Mouse (Mus musculus): ENCODE measurements around the gene Akap4. TPM values are rescaled to one million over a fixed set of nuclear protein-coding genes. Genes with fewer than 3 reads are reported as not detected.

Akap4 gene
- not detected in 2 replicates for polyA plus RNA-seq (2015; fragmentation: Nextera tagmentation; extraction: Ambion mirVana)

- ATAC-seq (replicated peaks), result no peak
- H3K36me3 ChIP-seq, result no peaks in the 10 kb centered on the region
- 95% methylated on average over 1 of the region's 1 CpGs for WGBS
Measured at GRCm38 (mm10) chrX:7067219-7067618, at the start of gene Akap4. Gene Akap4 (plus strand): TSS chrX:7067519.

GRCm38 (mm10) chrX:7041519-7041918, 25.8 kb upstream of the Akap4 start, which contains the start of gene Ccnb3:
Gene Ccnb3 (minus strand): TSS chrX:7041619.
- H3K36me3 ChIP-seq, result no peaks in the 10 kb centered on the region
- WGBS, result 95% methylated on average over 19 of the region's 19 CpGs
- no peak for ATAC-seq (replicated peaks)
- H3K9me3 ChIP-seq, result no peaks in the 10 kb centered on the region
- H3K27me3 ChIP-seq, result no peaks in the 10 kb centered on the region
- no peak within 1 kb of the TSS for H3K4me3 ChIP-seq
- no peak within 1 kb of the TSS for H3K9ac ChIP-seq (replicated peaks)
- H3K27ac ChIP-seq (replicated peaks), result no peak within 1 kb of the TSS
- no peak within 1 kb of the TSS for H3K4me2 ChIP-seq (replicated peaks)
- no peaks in the 10 kb centered on the region for H3K4me1 ChIP-seq

More at GRCm38 (mm10) chrX:7067219-7067618, at the start of gene Akap4:
- no peaks in the 10 kb centered on the region for H3K27me3 ChIP-seq
- H3K9me3 ChIP-seq, result no peaks in the 10 kb centered on the region
- no peak within 1 kb of the TSS for H3K4me3 ChIP-seq
- no peak within 1 kb of the TSS for H3K4me2 ChIP-seq (replicated peaks)
- no peak within 1 kb of the TSS for H3K27ac ChIP-seq (replicated peaks)
- H3K9ac ChIP-seq (replicated peaks), result no peak within 1 kb of the TSS
- no peaks in the 10 kb centered on the region for H3K4me1 ChIP-seq

- H3K4me1 ChIP-seq, result no peaks in the 10 kb centered on the region
- no peak overlapping the region for H3K9ac ChIP-seq (replicated peaks)
- no peak overlapping the region for H3K4me3 ChIP-seq
- no peaks in the 10 kb centered on the region for H3K27me3 ChIP-seq
- no peak overlapping the region for H3K27ac ChIP-seq (replicated peaks)
- ATAC-seq (replicated peaks), result no peak
- H3K9me3 ChIP-seq, result no peaks in the 10 kb centered on the region
- no peaks in the 10 kb centered on the region for H3K36me3 ChIP-seq
- H3K4me2 ChIP-seq (replicated peaks), result no peak overlapping the region
Measured at GRCm38 (mm10) chrX:7057056-7057455, 10.3 kb upstream of the Akap4 start.

- Histone ChIP-seq H3K9me3 (no peaks in the 10 kb centered on the region), H3K9ac (replicated peaks) (no peak overlapping the region), H3K4me1 (no peaks in the 10 kb centered on the region), H3K27me3 (no peaks in the 10 kb centered on the region), H3K27ac (replicated peaks) (no peak overlapping the region), H3K36me3 (no peaks in the 10 kb centered on the region), H3K4me3 (no peak overlapping the region), H3K4me2 (replicated peaks) (no peak overlapping the region)
- ATAC-seq (replicated peaks), result no peak
- WGBS, result 77% methylated on average over 2 of the region's 2 CpGs
Measured at GRCm38 (mm10) chrX:7057634-7058033, 9.7 kb upstream of the Akap4 start.

GRCm38 (mm10) chrX:7064109-7064508, 3.2 kb upstream of the Akap4 start:
- no peak for ATAC-seq (replicated peaks)
- H3K27me3 ChIP-seq, result no peaks in the 10 kb centered on the region
- no peaks in the 10 kb centered on the region for H3K9me3 ChIP-seq
- H3K4me1 ChIP-seq, result no peaks in the 10 kb centered on the region
- H3K4me3 ChIP-seq, result no peak overlapping the region
- H3K9ac ChIP-seq (replicated peaks), result no peak overlapping the region
- no peaks in the 10 kb centered on the region for H3K36me3 ChIP-seq
- no peak overlapping the region for H3K4me2 ChIP-seq (replicated peaks)
- no peak overlapping the region for H3K27ac ChIP-seq (replicated peaks)

GRCm38 (mm10) chrX:7068002-7068401, 683 bp downstream of the Akap4 start:
- no peaks in the 10 kb centered on the region for H3K36me3 ChIP-seq
- H3K27me3 ChIP-seq, result no peaks in the 10 kb centered on the region
- no peak for ATAC-seq (replicated peaks)
- no peak overlapping the region for H3K27ac ChIP-seq (replicated peaks)
- H3K9me3 ChIP-seq, result no peaks in the 10 kb centered on the region
- 73% methylated on average over 2 of the region's 2 CpGs for WGBS
- no peaks in the 10 kb centered on the region for H3K4me1 ChIP-seq
- H3K4me3 ChIP-seq, result no peak overlapping the region
- H3K4me2 ChIP-seq (replicated peaks), result no peak overlapping the region
- no peak overlapping the region for H3K9ac ChIP-seq (replicated peaks)

- H3K36me3 ChIP-seq, result no peaks in the 10 kb centered on the region
- H3K4me2 ChIP-seq (replicated peaks), result no peak overlapping the region
- H3K4me3 ChIP-seq, result no peak overlapping the region
- H3K4me1 ChIP-seq, result no peaks in the 10 kb centered on the region
- no peak for ATAC-seq (replicated peaks)
- no peak overlapping the region for H3K27ac ChIP-seq (replicated peaks)
- H3K27me3 ChIP-seq, result no peaks in the 10 kb centered on the region
- WGBS, result 80% methylated on average over 6 of the region's 6 CpGs
- H3K9ac ChIP-seq (replicated peaks), result no peak overlapping the region
- no peaks in the 10 kb centered on the region for H3K9me3 ChIP-seq
Measured at GRCm38 (mm10) chrX:7079820-7080429, 12.6 kb downstream of the Akap4 start.

GRCm38 (mm10) chrX:7085878-7086277, 18.6 kb downstream of the Akap4 start:
- Histone ChIP-seq H3K9ac (replicated peaks) (no peak overlapping the region), H3K4me1 (no peaks in the 10 kb centered on the region), H3K4me2 (replicated peaks) (no peak overlapping the region), H3K27ac (replicated peaks) (no peak overlapping the region), H3K9me3 (no peaks in the 10 kb centered on the region), H3K4me3 (no peak overlapping the region), H3K36me3 (no peaks in the 10 kb centered on the region), H3K27me3 (no peaks in the 10 kb centered on the region)
- ATAC-seq (replicated peaks), result no peak
- 78% methylated on average over 1 of the region's 1 CpGs for WGBS

GRCm38 (mm10) chrX:7090323-7090722, 23.0 kb downstream of the Akap4 start:
- Histone ChIP-seq H3K36me3 (no peaks in the 10 kb centered on the region), H3K9me3 (no peaks in the 10 kb centered on the region), H3K27ac (replicated peaks) (no peak overlapping the region), H3K9ac (replicated peaks) (no peak overlapping the region), H3K4me2 (replicated peaks) (no peak overlapping the region), H3K4me1 (no peaks in the 10 kb centered on the region), H3K27me3 (no peaks in the 10 kb centered on the region), H3K4me3 (no peak overlapping the region)
- ATAC-seq (replicated peaks), result no peak

- H3K4me1 ChIP-seq, result no peaks in the 10 kb centered on the region
- H3K27me3 ChIP-seq, result no peaks in the 10 kb centered on the region
- no peak for ATAC-seq (replicated peaks)
- no peak overlapping the region for H3K27ac ChIP-seq (replicated peaks)
- H3K4me2 ChIP-seq (replicated peaks), result no peak overlapping the region
- no peaks in the 10 kb centered on the region for H3K9me3 ChIP-seq
- H3K4me3 ChIP-seq, result no peak overlapping the region
- no peak overlapping the region for H3K9ac ChIP-seq (replicated peaks)
- no peaks in the 10 kb centered on the region for H3K36me3 ChIP-seq
Measured at GRCm38 (mm10) chrX:7102280-7102679, 35.0 kb downstream of the Akap4 start.

GRCm38 (mm10) chrX:7114885-7115284, 47.6 kb downstream of the Akap4 start:
- WGBS, result 65% methylated on average over 3 of the region's 3 CpGs

GRCm38 (mm10) chrX:7121618-7122280, 54.4 kb downstream of the Akap4 start:
- no peaks in the 10 kb centered on the region for H3K4me1 ChIP-seq
- H3K9me3 ChIP-seq, result no peaks in the 10 kb centered on the region
- WGBS, result 90% methylated on average over 4 of the region's 4 CpGs
- ATAC-seq (replicated peaks), result no peak
- H3K27me3 ChIP-seq, result no peaks in the 10 kb centered on the region
- H3K36me3 ChIP-seq, result no peaks in the 10 kb centered on the region
- H3K4me3 ChIP-seq, result no peak overlapping the region
- no peak overlapping the region for H3K4me2 ChIP-seq (replicated peaks)
- no peak overlapping the region for H3K9ac ChIP-seq (replicated peaks)
- no peak overlapping the region for H3K27ac ChIP-seq (replicated peaks)

More at GRCm38 (mm10) chrX:7114885-7115284, 47.6 kb downstream of the Akap4 start:
- no peaks in the 10 kb centered on the region for H3K27me3 ChIP-seq
- no peaks in the 10 kb centered on the region for H3K36me3 ChIP-seq
- no peaks in the 10 kb centered on the region for H3K9me3 ChIP-seq
- H3K4me1 ChIP-seq, result no peaks in the 10 kb centered on the region
- H3K4me2 ChIP-seq (replicated peaks), result no peak overlapping the region
- no peak overlapping the region for H3K27ac ChIP-seq (replicated peaks)
- no peak overlapping the region for H3K9ac ChIP-seq (replicated peaks)
- no peak; the same call in 1 of the 2 replicates for ATAC-seq (replicated peaks)
- no peak overlapping the region for H3K4me3 ChIP-seq
